Mouse (Mus musculus) cortical plate, adult 2 months (tissue): ENCODE results near the gene Lgi1.

Experiments used
- CTCF ChIP-seq: fragments of 200-500 bp; IDR thresholded peaks from 2 replicates; pipeline ENCODE4 v1.5.1; 2011; ENCODE audit warnings: mild to moderate bottlenecking, control low read depth, low read length; ENCODE audit not compliant: insufficient read depth; ENCODE audit errors: extremely low read depth
- POLR2A ChIP-seq: fragments of 200-500 bp; IDR thresholded peaks from 2 replicates; pipeline ENCODE4 v1.6.1; 2011; ENCODE audit warnings: mild to moderate bottlenecking, low read length, control low read depth; ENCODE audit not compliant: insufficient read depth; ENCODE audit errors: extremely low read depth

DNA sequence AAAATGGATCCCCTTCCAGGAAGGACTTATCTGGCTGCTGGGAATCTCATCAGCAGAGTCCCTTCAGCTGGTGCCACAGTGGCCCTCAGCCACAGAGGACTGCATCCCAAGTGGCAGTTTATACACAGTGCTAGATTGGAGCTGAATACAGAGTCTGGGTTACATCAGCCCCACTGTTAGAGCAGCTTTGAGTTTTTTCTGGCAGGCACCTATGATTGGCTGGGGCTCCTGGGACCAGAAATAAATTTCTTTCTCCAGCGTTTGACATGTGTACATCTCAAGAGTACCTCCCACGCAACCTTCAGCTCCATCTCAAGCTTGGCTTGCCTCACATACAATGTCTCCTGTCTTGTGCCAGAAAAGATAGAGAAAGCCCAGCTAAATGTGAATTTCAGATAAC, 67.9 kb downstream of the Lgi1 start:
- TF ChIP-seq POLR2A (no peak), CTCF (no peak)
